Mouse (Mus musculus): ENCODE results near the gene Cdc34. TPM values are rescaled to one million over a fixed set of nuclear protein-coding genes. Genes with fewer than 3 reads are reported as not detected.

Gene Cdc34
- polyA plus RNA-seq (2014; fragmentation: Illumina TruSeq; extraction: RNeasy Lipid Tissue Mini Kit (QIAGEN cat#74804)), result not detected

GRCm38 (mm10) chr10:79681591-79682245 lies at the start of gene Cdc34:
Gene Cdc34 (plus strand): TSS chr10:79682195.

GRCm38 (mm10) chr10:79637128-79638110 lies 44.6 kb upstream of the Cdc34 start, which contains the start of gene Shc2:
Gene Shc2 (minus strand): TSS chr10:79637918.

GRCm38 (mm10) chr10:79645711-79646110 lies 36.3 kb upstream of the Cdc34 start, which contains the start of gene Odf3l2:
Gene Odf3l2 (minus strand): TSS chr10:79645738.

GRCm38 (mm10) chr10:79664131-79664665 lies 17.8 kb upstream of the Cdc34 start, which contains the start of gene Madcam1:
Gene Madcam1 (plus strand): TSS chr10:79664559.

GRCm38 (mm10) chr10:79668771-79669575 lies 13.0 kb upstream of the Cdc34 start, which contains the start of gene Tpgs1:
Gene Tpgs1 (plus strand): TSS chr10:79669369.

GRCm38 (mm10) chr10:79688720-79689119 lies 6.7 kb downstream of the Cdc34 start, which contains the start of gene Gzmm:
Gene Gzmm (plus strand): TSS chr10:79689020.

GRCm38 (mm10) chr10:79704065-79704969 lies 22.3 kb downstream of the Cdc34 start, which contains the start of gene Bsg:
Gene Bsg (plus strand): TSS chr10:79704491.

GRCm38 (mm10) chr10:79716254-79716987 lies 34.4 kb downstream of the Cdc34 start, which contains the start of gene Hcn2:
Gene Hcn2 (plus strand): TSS chr10:79716634.

Other genes with a start within 250 kb of the Cdc34 start
- gene Vmn2r83, start 213.5 kb upstream of the Cdc34 start, polyA plus RNA-seq (2014; fragmentation: Illumina TruSeq; extraction: RNeasy Lipid Tissue Mini Kit (QIAGEN cat#74804)), result not detected
- 1.3 TPM for gene Plpp2, start 148.4 kb upstream of the Cdc34 start, polyA plus RNA-seq (2014; fragmentation: Illumina TruSeq; extraction: RNeasy Lipid Tissue Mini Kit (QIAGEN cat#74804))
- not detected for gene Mier2, start 127.0 kb upstream of the Cdc34 start, polyA plus RNA-seq (2014; fragmentation: Illumina TruSeq; extraction: RNeasy Lipid Tissue Mini Kit (QIAGEN cat#74804))
- not detected for gene Theg, start 94.9 kb upstream of the Cdc34 start, polyA plus RNA-seq (2014; fragmentation: Illumina TruSeq; extraction: RNeasy Lipid Tissue Mini Kit (QIAGEN cat#74804))
- gene C2cd4c, start 68.2 kb upstream of the Cdc34 start, polyA plus RNA-seq (2014; fragmentation: Illumina TruSeq; extraction: RNeasy Lipid Tissue Mini Kit (QIAGEN cat#74804)), result not detected
- gene Shc2, start 44.3 kb upstream of the Cdc34 start, polyA plus RNA-seq (2014; fragmentation: Illumina TruSeq; extraction: RNeasy Lipid Tissue Mini Kit (QIAGEN cat#74804)), result 1.7 TPM
- not detected for gene Odf3l2, start 36.5 kb upstream of the Cdc34 start, polyA plus RNA-seq (2014; fragmentation: Illumina TruSeq; extraction: RNeasy Lipid Tissue Mini Kit (QIAGEN cat#74804))
- gene Madcam1, start 17.6 kb upstream of the Cdc34 start, polyA plus RNA-seq (2014; fragmentation: Illumina TruSeq; extraction: RNeasy Lipid Tissue Mini Kit (QIAGEN cat#74804)), result not detected
- not detected for gene Tpgs1, start 12.8 kb upstream of the Cdc34 start, polyA plus RNA-seq (2014; fragmentation: Illumina TruSeq; extraction: RNeasy Lipid Tissue Mini Kit (QIAGEN cat#74804))
- not detected for gene Gzmm, start 6.8 kb downstream of the Cdc34 start, polyA plus RNA-seq (2014; fragmentation: Illumina TruSeq; extraction: RNeasy Lipid Tissue Mini Kit (QIAGEN cat#74804))
- gene Bsg, start 22.3 kb downstream of the Cdc34 start, polyA plus RNA-seq (2014; fragmentation: Illumina TruSeq; extraction: RNeasy Lipid Tissue Mini Kit (QIAGEN cat#74804)), result 239 TPM
- gene Hcn2, start 34.4 kb downstream of the Cdc34 start, polyA plus RNA-seq (2014; fragmentation: Illumina TruSeq; extraction: RNeasy Lipid Tissue Mini Kit (QIAGEN cat#74804)), result 0.20 TPM
- gene Polrmt, start 64.4 kb downstream of the Cdc34 start, polyA plus RNA-seq (2014; fragmentation: Illumina TruSeq; extraction: RNeasy Lipid Tissue Mini Kit (QIAGEN cat#74804)), result not detected
- not detected for gene Fgf22, start 72.9 kb downstream of the Cdc34 start, polyA plus RNA-seq (2014; fragmentation: Illumina TruSeq; extraction: RNeasy Lipid Tissue Mini Kit (QIAGEN cat#74804))
- 0.29 TPM for gene Rnf126, start 84.8 kb downstream of the Cdc34 start, polyA plus RNA-seq (2014; fragmentation: Illumina TruSeq; extraction: RNeasy Lipid Tissue Mini Kit (QIAGEN cat#74804))
- 1.2 TPM for gene Fstl3, start 95.1 kb downstream of the Cdc34 start, polyA plus RNA-seq (2014; fragmentation: Illumina TruSeq; extraction: RNeasy Lipid Tissue Mini Kit (QIAGEN cat#74804))
- not detected for gene Prss57, start 108.8 kb downstream of the Cdc34 start, polyA plus RNA-seq (2014; fragmentation: Illumina TruSeq; extraction: RNeasy Lipid Tissue Mini Kit (QIAGEN cat#74804))
- 0.77 TPM for gene Palm, start 111.4 kb downstream of the Cdc34 start, polyA plus RNA-seq (2014; fragmentation: Illumina TruSeq; extraction: RNeasy Lipid Tissue Mini Kit (QIAGEN cat#74804))
- not detected for gene Misp, start 138.8 kb downstream of the Cdc34 start, polyA plus RNA-seq (2014; fragmentation: Illumina TruSeq; extraction: RNeasy Lipid Tissue Mini Kit (QIAGEN cat#74804))
- 114 TPM for gene Ptbp1, start 172.2 kb downstream of the Cdc34 start, polyA plus RNA-seq (2014; fragmentation: Illumina TruSeq; extraction: RNeasy Lipid Tissue Mini Kit (QIAGEN cat#74804))
- gene Prtn3, start 192.3 kb downstream of the Cdc34 start, polyA plus RNA-seq (2014; fragmentation: Illumina TruSeq; extraction: RNeasy Lipid Tissue Mini Kit (QIAGEN cat#74804)), result not detected
- not detected for gene Plppr3, start 192.4 kb downstream of the Cdc34 start, polyA plus RNA-seq (2014; fragmentation: Illumina TruSeq; extraction: RNeasy Lipid Tissue Mini Kit (QIAGEN cat#74804))
- not detected for gene Elane, start 204.1 kb downstream of the Cdc34 start, polyA plus RNA-seq (2014; fragmentation: Illumina TruSeq; extraction: RNeasy Lipid Tissue Mini Kit (QIAGEN cat#74804))
- 1.5 TPM for gene Cfd, start 208.7 kb downstream of the Cdc34 start, polyA plus RNA-seq (2014; fragmentation: Illumina TruSeq; extraction: RNeasy Lipid Tissue Mini Kit (QIAGEN cat#74804))
- 0.37 TPM for gene Med16, start 226.7 kb downstream of the Cdc34 start, polyA plus RNA-seq (2014; fragmentation: Illumina TruSeq; extraction: RNeasy Lipid Tissue Mini Kit (QIAGEN cat#74804))
- not detected for gene Gm26602, start 228.7 kb downstream of the Cdc34 start, polyA plus RNA-seq (2014; fragmentation: Illumina TruSeq; extraction: RNeasy Lipid Tissue Mini Kit (QIAGEN cat#74804))
- gene Kiss1r, start 234.8 kb downstream of the Cdc34 start, polyA plus RNA-seq (2014; fragmentation: Illumina TruSeq; extraction: RNeasy Lipid Tissue Mini Kit (QIAGEN cat#74804)), result not detected
- 8.0 TPM for gene R3hdm4, start 239.0 kb downstream of the Cdc34 start, polyA plus RNA-seq (2014; fragmentation: Illumina TruSeq; extraction: RNeasy Lipid Tissue Mini Kit (QIAGEN cat#74804))
- gene Arid3a, start 244.8 kb downstream of the Cdc34 start, polyA plus RNA-seq (2014; fragmentation: Illumina TruSeq; extraction: RNeasy Lipid Tissue Mini Kit (QIAGEN cat#74804)), result 3.3 TPM